Mouse (Mus musculus): ENCODE data around the gene Mrpl14.

Mrpl14 gene

DNA sequence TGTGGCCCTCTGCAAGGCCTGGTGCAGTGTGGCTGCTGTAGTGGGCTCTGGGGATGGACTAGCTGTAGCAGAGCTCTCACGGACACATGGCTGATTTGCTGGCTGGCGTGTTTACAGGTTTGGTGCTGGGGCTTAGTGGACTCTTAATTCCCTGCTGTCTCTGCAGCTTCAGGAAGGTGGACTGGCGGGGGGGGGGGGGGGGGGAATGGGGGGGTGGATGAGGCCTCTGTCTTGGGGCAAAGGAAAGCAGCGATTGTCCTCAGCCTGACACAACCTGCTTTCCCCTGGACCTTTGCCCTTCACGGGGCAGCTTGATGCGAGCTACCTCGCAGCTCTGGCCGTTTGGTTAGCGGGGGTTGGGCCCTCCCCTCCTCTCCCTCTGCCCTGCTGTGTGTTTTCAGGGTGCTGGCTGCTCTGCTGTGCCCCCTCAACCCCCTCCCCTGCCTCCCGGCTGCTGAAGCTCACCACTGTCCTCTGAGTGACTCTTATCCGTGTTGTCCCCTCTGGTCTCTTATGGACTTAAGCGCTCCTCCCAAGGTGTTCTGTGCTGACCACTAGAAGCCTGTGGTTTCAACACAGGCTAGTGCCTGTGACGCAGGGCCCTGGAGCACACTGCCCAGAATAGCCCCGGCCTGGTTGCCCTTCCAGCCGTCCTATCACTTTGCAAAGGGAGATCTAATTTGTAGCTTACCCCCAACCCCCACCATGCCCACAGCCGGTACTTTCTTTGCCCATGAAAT lies 14.5 kb downstream of the Mrpl14 start:
- TF ChIP-seq GATA4 (IDR thresholded peaks at IDR 0.05; ENCODE audit: insufficient replicate concordance, low read length) = no peak

- no peak for TF ChIP-seq GATA4 (IDR thresholded peaks at IDR 0.05; ENCODE audit: insufficient replicate concordance, low read length)
These were observed 15.1 kb downstream of the Mrpl14 start for GRCm38 (mm10) chr17:45701236-45701591.

GRCm38 (mm10) chr17:45702254-45702653 lies 16.1 kb downstream of the Mrpl14 start:
- TF ChIP-seq GATA4 (IDR thresholded peaks at IDR 0.05; ENCODE audit: insufficient replicate concordance, low read length) = no peak

DNA sequence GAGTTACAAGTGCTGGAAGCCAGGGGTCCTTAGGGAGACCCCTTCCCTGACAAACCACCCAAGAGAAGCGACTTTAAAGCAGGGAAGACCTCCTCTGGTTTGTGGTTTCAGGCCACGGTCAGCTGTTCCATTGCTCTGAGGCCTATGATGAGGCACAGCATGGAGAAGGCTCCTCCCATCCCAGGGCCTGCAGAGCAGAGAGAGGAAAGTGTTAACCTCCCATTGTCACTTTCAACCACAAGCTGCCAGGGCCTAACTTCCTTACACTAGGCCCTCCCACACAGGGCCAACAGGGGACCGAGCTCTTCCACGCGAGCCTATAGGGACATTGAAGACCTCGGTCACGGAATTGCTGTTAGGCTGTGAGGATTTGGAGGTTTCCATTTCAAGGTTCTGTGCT lies 17.1 kb downstream of the Mrpl14 start:
- no peak for TF ChIP-seq GATA4 (IDR thresholded peaks at IDR 0.05; ENCODE audit: insufficient replicate concordance, low read length)

GRCm38 (mm10) chr17:45706796-45707195 lies 20.7 kb downstream of the Mrpl14 start:
- no peak for TF ChIP-seq GATA4 (IDR thresholded peaks at IDR 0.05; ENCODE audit: insufficient replicate concordance, low read length)

- TF ChIP-seq GATA4 (IDR thresholded peaks at IDR 0.05; ENCODE audit: insufficient replicate concordance, low read length) = no peak
These were observed 21.3 kb downstream of the Mrpl14 start for GRCm38 (mm10) chr17:45707376-45707775.

DNA sequence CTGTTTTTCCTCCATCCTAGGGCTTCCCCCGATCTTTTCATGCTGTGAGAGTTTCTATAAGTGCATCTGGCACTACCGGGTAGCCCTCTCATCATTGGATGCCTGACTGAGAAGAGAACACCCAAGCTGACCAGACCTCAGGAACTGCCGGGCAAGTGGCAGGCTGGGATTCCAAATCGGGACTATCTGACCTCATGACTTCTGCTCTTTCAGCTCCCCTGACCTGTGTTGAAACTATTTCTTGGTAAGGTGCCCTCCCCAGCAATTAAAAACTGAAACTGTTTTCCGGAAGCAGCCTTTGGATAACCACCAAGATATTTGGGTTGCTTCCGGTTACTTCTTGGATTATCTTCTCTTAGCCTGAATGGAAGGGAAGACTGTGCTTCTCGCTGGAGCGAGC lies 22.1 kb downstream of the Mrpl14 start:
- TF ChIP-seq GATA4 (IDR thresholded peaks at IDR 0.05; ENCODE audit: insufficient replicate concordance, low read length) = no peak

- TF ChIP-seq GATA4 (IDR thresholded peaks at IDR 0.05; ENCODE audit: insufficient replicate concordance, low read length) = no peak
These were observed 23.7 kb downstream of the Mrpl14 start for GRCm38 (mm10) chr17:45709829-45710228.

GRCm38 (mm10) chr17:45710407-45710806 lies 24.3 kb downstream of the Mrpl14 start:
- TF ChIP-seq GATA4 (IDR thresholded peaks at IDR 0.05; ENCODE audit: insufficient replicate concordance, low read length) = no peak

- no peak for TF ChIP-seq GATA4 (IDR thresholded peaks at IDR 0.05; ENCODE audit: insufficient replicate concordance, low read length)
These were observed 25.4 kb downstream of the Mrpl14 start for GRCm38 (mm10) chr17:45711525-45711924.

GRCm38 (mm10) chr17:45718323-45718722 lies 32.2 kb downstream of the Mrpl14 start:
- TF ChIP-seq GATA4 (IDR thresholded peaks at IDR 0.05; ENCODE audit: insufficient replicate concordance, low read length) = no peak

- TF ChIP-seq GATA4 (IDR thresholded peaks at IDR 0.05; ENCODE audit: insufficient replicate concordance, low read length) = no peak
These were observed 37.8 kb downstream of the Mrpl14 start for GRCm38 (mm10) chr17:45723732-45724573.

DNA sequence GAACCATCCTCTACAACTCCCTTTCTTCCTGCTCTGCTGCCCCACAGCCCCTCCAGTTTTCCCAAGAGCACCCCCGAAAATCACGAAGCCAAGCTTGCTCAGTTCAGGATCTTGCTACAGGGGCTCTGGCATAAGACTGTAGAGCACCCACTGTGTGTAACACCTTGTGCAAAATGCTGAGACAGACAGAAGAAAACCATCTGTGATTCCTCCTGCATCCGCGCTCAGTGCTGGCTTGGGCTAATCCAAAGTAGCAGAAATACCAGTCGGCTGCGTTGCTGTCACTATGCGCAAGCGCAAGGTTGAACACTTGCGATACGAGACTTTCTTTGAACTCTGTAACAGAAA lies 38.4 kb downstream of the Mrpl14 start:
- TF ChIP-seq GATA4 (IDR thresholded peaks at IDR 0.05; ENCODE audit: insufficient replicate concordance, low read length) = no peak

- no peak for TF ChIP-seq GATA4 (IDR thresholded peaks at IDR 0.05; ENCODE audit: insufficient replicate concordance, low read length)
These were observed 40.1 kb downstream of the Mrpl14 start for GRCm38 (mm10) chr17:45726249-45726648.

DNA sequence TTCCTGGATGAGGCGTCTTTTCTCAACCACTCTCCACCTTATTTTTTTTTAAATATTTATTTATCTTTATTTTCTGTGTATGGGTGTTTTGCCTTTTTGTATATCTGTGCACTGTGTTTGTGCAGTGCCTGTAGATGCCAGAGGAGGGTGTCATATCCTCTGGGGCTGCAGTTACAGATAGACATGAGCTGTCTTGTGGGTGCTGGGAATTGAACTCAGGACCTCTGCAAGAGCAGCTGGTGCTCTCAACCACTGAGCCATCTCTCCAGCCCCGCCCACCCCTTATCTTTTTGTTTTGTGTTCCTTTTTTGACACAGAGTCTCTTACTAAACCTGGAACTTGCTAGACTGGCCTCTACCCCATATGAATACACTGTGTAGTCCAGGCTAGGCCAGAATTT lies 41.4 kb downstream of the Mrpl14 start:
- TF ChIP-seq GATA4 (IDR thresholded peaks at IDR 0.05; ENCODE audit: insufficient replicate concordance, low read length) = no peak

- TF ChIP-seq GATA4 (IDR thresholded peaks at IDR 0.05; ENCODE audit: insufficient replicate concordance, low read length) = no peak
These were observed 42.0 kb downstream of the Mrpl14 start for GRCm38 (mm10) chr17:45727983-45728723.
